Mouse (Mus musculus) G1E (cell line): ENCODE measurements at regions not wholly inside any gene's neighbourhood (a gene's known extent, or its start where the extent isn't known, plus 50 kb on each side); places are given as distances from the start of the nearest gene placed in this dataset.

Experiments used
- ATAC-seq: 2 replicates; pipeline ENCODE4 v1.8.0; 2016; ENCODE audit warnings: mild to moderate bottlenecking; ENCODE audit not compliant: insufficient number of reproducible peaks, poor library complexity, low FRiP score, severe bottlenecking; ENCODE audit errors: extremely low read depth
- DNase-seq: peaks from one replicate; pipeline ENCODE4 v3.0.0; 2012; ENCODE audit warnings: low spot score
- H3K27me3 ChIP-seq: 2 replicates; pipeline ENCODE4 v1.6.1; 2012; ENCODE audit warnings: mild to moderate bottlenecking, low read length, inconsistent platforms; ENCODE audit not compliant: insufficient read depth
- H3K36me3 ChIP-seq: replicated peaks from 2 replicates; pipeline ENCODE3; 2012; ENCODE audit warnings: mild to moderate bottlenecking, inconsistent platforms
- H3K4me1 ChIP-seq: 2 replicates; pipeline ENCODE4 v1.6.1; 2012; ENCODE audit warnings: low read depth, low read length, inconsistent platforms, mixed read lengths; ENCODE audit not compliant: insufficient read depth
- H3K4me3 ChIP-seq: 2 replicates; pipeline ENCODE4 v1.5.1; 2012; ENCODE audit warnings: low read depth, mild to moderate bottlenecking, inconsistent platforms, low read length, moderate library complexity, mixed read lengths
- H3K9me3 ChIP-seq: replicated peaks from 2 replicates; pipeline ENCODE4 v1.6.1; 2012; ENCODE audit warnings: inconsistent platforms
- CTCF ChIP-seq: IDR thresholded peaks from 2 replicates; pipeline ENCODE4 v1.5.1; 2012; ENCODE audit warnings: low read depth, low read length, inconsistent platforms, mixed read lengths
- GATA1 ChIP-seq: IDR thresholded peaks from 2 replicates; pipeline ENCODE4 v1.6.1; 2012; ENCODE audit warnings: borderline replicate concordance, low read length, inconsistent platforms, mixed read lengths
- GATA2 ChIP-seq: IDR thresholded peaks from 2 replicates; pipeline ENCODE4 v1.6.1; 2012; ENCODE audit warnings: low read depth, low read length, inconsistent platforms, borderline replicate concordance
- POLR2AphosphoS5 ChIP-seq: IDR thresholded peaks from 2 replicates; pipeline ENCODE4 v1.6.1; 2012; ENCODE audit warnings: low read depth, low read length, inconsistent platforms; ENCODE audit not compliant: insufficient replicate concordance
- TAL1 ChIP-seq: conservative IDR thresholded peaks from 2 replicates; pipeline ENCODE4 v1.6.1; 2012; ENCODE audit warnings: low read depth, low read length, inconsistent platforms, mixed read lengths

GRCm38 (mm10) chr3:100773237-100773636 lies 52.0 kb upstream of the Vtcn1 start:
- TF ChIP-seq CTCF, result no peak
- H3K36me3 ChIP-seq, result no peaks in the 10 kb centered on the region
- ATAC-seq (no peak), DNase-seq (no peak)
- no peaks in the 10 kb centered on the region for H3K4me1 ChIP-seq
- H3K9me3 ChIP-seq, result no peaks in the 10 kb centered on the region
- no peak overlapping the region for H3K4me3 ChIP-seq
- H3K27me3 ChIP-seq, result peaks cover 41% of the 10 kb centered on the region

GRCm38 (mm10) chr3:100771363-100771762 lies 53.9 kb upstream of the Vtcn1 start:
- no peaks in the 10 kb centered on the region for H3K9me3 ChIP-seq
- ATAC-seq (no peak), DNase-seq (no peak)
- H3K4me3 ChIP-seq, result no peak overlapping the region
- H3K4me1 ChIP-seq, result no peaks in the 10 kb centered on the region
- H3K27me3 ChIP-seq, result peaks cover 30% of the 10 kb centered on the region
- no peaks in the 10 kb centered on the region for H3K36me3 ChIP-seq
- no peak for TF ChIP-seq GATA1
- no peak for TF ChIP-seq TAL1
- no peak for TF ChIP-seq GATA2

DNA sequence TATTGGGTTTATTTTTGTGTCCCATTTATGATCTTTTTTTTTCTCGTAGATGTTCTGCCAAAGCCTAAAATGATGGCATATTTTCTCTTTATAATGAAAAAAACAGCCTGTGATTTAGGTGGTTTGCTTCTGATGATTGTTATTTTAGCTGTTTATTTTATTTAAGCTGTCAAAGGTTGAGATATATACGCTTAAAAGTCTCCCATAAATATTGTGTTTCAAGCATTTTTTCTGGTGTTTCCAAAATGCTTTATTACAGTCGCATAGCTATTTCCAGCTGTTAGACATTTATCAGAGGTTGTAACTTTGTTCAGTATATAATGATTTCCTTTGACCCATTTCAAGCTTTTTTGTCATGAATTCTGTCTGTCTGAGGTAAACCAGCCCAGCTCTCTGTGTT lies 54.4 kb upstream of the Vtcn1 start:
- Histone ChIP-seq H3K27me3 (peaks cover 25% of the 10 kb centered on the region), H3K9me3 (no peaks in the 10 kb centered on the region), H3K4me1 (no peaks in the 10 kb centered on the region), H3K36me3 (no peaks in the 10 kb centered on the region), H3K4me3 (no peak overlapping the region)
- DNase-seq, result no peak
- no peak for ATAC-seq
- no peak for TF ChIP-seq POLR2AphosphoS5
- no peak for TF ChIP-seq GATA1
- TF ChIP-seq CTCF, result no peak
- no peak for TF ChIP-seq TAL1
- no peak for TF ChIP-seq GATA2

DNA sequence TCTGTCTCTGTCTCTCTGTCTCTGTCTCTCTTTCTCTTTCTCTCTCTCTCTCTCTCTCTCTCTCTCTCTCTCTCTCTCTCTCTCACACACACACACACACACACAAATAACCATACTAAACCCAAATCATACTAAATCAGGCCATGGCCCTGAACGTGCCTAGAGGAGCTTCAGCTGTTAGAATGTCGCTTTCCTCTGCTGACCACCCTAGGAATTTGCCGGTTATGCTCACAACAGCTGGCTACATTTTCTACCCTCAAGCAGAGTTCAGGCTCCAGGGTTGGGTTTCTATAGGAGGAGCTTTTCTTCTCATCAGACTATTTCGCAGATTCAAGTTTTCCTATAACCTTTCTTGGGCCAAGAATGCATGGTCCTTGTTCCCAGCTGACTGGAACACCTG lies 56.1 kb upstream of the Vtcn1 start:
- Histone ChIP-seq H3K9me3 (no peaks in the 10 kb centered on the region), H3K4me1 (no peaks in the 10 kb centered on the region), H3K27me3 (peaks cover 20% of the 10 kb centered on the region), H3K36me3 (no peaks in the 10 kb centered on the region), H3K4me3 (no peak overlapping the region)
- no peak for TF ChIP-seq GATA1
- TF ChIP-seq CTCF, result no peak
- no peak for TF ChIP-seq TAL1
- TF ChIP-seq GATA2, result no peak
- no peak for TF ChIP-seq POLR2AphosphoS5
- ATAC-seq (no peak), DNase-seq (no peak)

DNA sequence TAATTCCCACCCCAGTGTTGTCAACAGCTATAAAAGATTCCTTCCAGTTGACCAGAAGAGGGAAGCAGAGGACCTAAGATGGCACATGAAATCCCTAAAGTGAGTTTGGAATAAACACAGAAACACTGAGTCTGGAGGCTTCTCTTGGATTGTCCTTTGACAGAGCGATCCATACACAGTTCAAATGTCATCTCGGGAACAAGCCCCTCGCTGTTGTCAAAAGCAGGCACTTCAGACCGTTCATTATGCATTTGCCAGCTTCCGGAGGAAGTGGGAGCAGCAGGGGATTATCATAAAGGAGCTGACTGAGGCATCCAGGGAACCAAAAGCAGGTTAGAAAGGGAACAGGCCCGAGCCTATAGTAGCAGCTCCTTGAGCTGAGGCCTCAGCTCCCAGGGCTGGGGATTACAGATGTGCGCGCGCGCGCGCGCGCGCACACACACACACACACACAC lies 57.1 kb upstream of the Vtcn1 start:
- no peak overlapping the region for H3K4me3 ChIP-seq
- no peaks in the 10 kb centered on the region for H3K36me3 ChIP-seq
- H3K27me3 ChIP-seq, result peaks cover 12% of the 10 kb centered on the region
- TF ChIP-seq POLR2AphosphoS5 (no peak), TAL1 (no peak), GATA1 (no peak)
- no peaks in the 10 kb centered on the region for H3K4me1 ChIP-seq
- DNase-seq, result no peak
- no peak for ATAC-seq
- H3K9me3 ChIP-seq, result no peaks in the 10 kb centered on the region

DNA sequence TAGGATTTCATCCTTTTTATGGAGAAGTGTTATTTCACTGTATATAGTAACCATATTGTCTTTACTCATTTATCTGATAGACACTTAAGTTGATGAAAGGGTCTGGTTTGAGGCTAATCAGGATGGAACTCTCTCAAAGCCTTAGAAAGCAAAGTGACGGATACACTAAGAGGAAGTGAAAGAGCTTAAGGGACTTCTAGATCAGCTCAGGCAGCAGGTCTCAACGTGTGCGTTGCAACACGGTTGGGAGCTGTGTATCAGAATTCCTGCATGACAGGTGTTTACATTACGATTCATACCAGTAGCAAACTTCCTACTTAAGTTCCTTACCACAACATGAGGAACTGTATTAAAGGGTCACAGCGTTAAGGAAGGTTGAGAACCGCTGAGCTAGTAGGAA lies 59.9 kb upstream of the Vtcn1 start:
- TF ChIP-seq TAL1 (no peak), GATA1 (no peak), CTCF (no peak), GATA2 (no peak), POLR2AphosphoS5 (no peak)
- ATAC-seq, result no peak

DNA sequence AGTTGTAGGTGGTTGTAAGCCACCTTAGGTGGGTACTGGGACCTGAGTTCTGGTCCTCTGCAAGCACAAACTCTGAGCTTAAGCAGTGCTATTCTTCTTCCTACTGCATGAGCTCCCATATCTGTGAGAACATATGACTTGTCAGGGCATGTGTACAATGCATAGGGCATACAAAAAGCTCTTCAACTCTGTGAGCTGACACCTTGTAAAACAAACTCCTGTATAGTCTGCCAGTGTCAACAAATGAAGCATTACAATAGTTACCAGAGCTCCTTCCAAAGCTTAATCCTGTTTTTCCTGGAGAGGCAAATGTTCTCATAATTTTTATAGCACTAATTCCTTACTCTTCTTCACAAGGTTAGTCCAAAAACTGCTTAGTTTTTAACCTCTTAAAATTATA lies 62.4 kb upstream of the Vtcn1 start:
- no peaks in the 10 kb centered on the region for H3K27me3 ChIP-seq
- H3K4me1 ChIP-seq, result peaks cover 5% of the 10 kb centered on the region; the same call in 1 of the 2 replicates
- no peaks in the 10 kb centered on the region for H3K9me3 ChIP-seq
- ATAC-seq, result no peak
- no peak for DNase-seq
- no peak overlapping the region for H3K4me3 ChIP-seq
- H3K36me3 ChIP-seq, result no peaks in the 10 kb centered on the region
- TF ChIP-seq POLR2AphosphoS5 (no peak), TAL1 (no peak), GATA1 (no peak), CTCF (no peak), GATA2 (no peak)

More for the DNA sequence above, 59.9 kb upstream of the Vtcn1 start:
- Histone ChIP-seq H3K9me3 (no peaks in the 10 kb centered on the region), H3K27me3 (no peaks in the 10 kb centered on the region), H3K36me3 (no peaks in the 10 kb centered on the region), H3K4me1 (no peaks in the 10 kb centered on the region), H3K4me3 (no peak overlapping the region)
- no peak for DNase-seq
